Mouse (Mus musculus) liver, embryonic 16.5 days (tissue): ENCODE results near the gene Gm773. TPM values are rescaled to one million over a fixed set of nuclear protein-coding genes. Genes with fewer than 3 reads are reported as not detected.
"Not testable (repeated sequence)": the region's sequence is repeated elsewhere in the genome, so short reads cannot be mapped to it uniquely, and the experiment has no call there.

Experiments used
- ATAC-seq: fragments of 200-750 bp; cut with Nextera tagmentation; 2 replicates; pipeline ENCODE4 v1.8.0; 2017; ENCODE audit warnings: low read depth, mild to moderate bottlenecking, moderate number of reproducible peaks, moderate library complexity
- H3K27ac ChIP-seq: fragments of 300-500 bp; sonication (generic); 2 replicates; pipeline ENCODE4 v1.5.1; 2014; ENCODE audit warnings: mild to moderate bottlenecking, low read length
- H3K27me3 ChIP-seq: fragments of 300-500 bp; sonication (generic); 2 replicates; pipeline ENCODE4 v1.6.1; 2014; ENCODE audit warnings: low read depth, low read length, mixed read lengths; ENCODE audit not compliant: control insufficient read depth, insufficient read depth
- H3K36me3 ChIP-seq: fragments of 300-500 bp; sonication (generic); 2 replicates; pipeline ENCODE4 v1.6.1; 2014; ENCODE audit warnings: mild to moderate bottlenecking; ENCODE audit not compliant: control insufficient read depth, insufficient read depth
- H3K4me1 ChIP-seq: fragments of 300-500 bp; sonication (generic); 2 replicates; pipeline ENCODE4 v1.6.1; 2014; ENCODE audit warnings: low read depth, low read length, mixed read lengths; ENCODE audit not compliant: control insufficient read depth
- H3K4me2 ChIP-seq: fragments of 300-500 bp; sonication (generic); 2 replicates; pipeline ENCODE4 v1.6.1; 2014; ENCODE audit warnings: low read depth, low read length, mixed read lengths
- H3K4me3 ChIP-seq: fragments of 300-500 bp; sonication (generic); 2 replicates; pipeline ENCODE4 v1.5.1; 2014; ENCODE audit warnings: low read depth, mild to moderate bottlenecking, low read length
- H3K9ac ChIP-seq: fragments of 300-500 bp; sonication (generic); 2 replicates; pipeline ENCODE4 v1.6.1; 2014; ENCODE audit warnings: low read depth, low read length
- H3K9me3 ChIP-seq: fragments of 300-500 bp; sonication (generic); replicated peaks from 2 replicates; pipeline ENCODE4 v1.6.1; 2016; ENCODE audit warnings: low read length; ENCODE audit not compliant: control insufficient read depth
- WGBS: fragments of 180-500 bp; shearing (Covaris S2); extraction: QIAGEN DNeasy Blood & Tissue Kit; methylation state at CpG from one replicate; pipeline ENCODE4 v1.1.7; 2014; ENCODE audit not compliant: insufficient replicate concordance; 5-methylcytosine and 5-hydroxymethylcytosine counted together
- polyA plus RNA-seq: library from polyadenylated mRNA; unstranded; fragments of >200 nt; fragmentation: Nextera tagmentation; extraction: Ambion mirVana; gene quantifications from 2 replicates; pipeline ENCODE4 v1.2.1, GENCODE M21; 2015

Gene Gm773
- not detected in 2 replicates for polyA plus RNA-seq

GRCm38 (mm10) chrX:56212771-56213170 is at the start of gene Gm773:
Gene Gm773, minus strand, starts transcription at chrX:56212881.
- H3K4me2 ChIP-seq, result no peak within 1 kb of the TSS
- H3K9ac ChIP-seq, result no peak within 1 kb of the TSS
- WGBS, result 65% methylated on average over 8 of the region's 8 CpGs
- no peaks in the 10 kb centered on the region for H3K27me3 ChIP-seq
- no peak within 1 kb of the TSS for H3K27ac ChIP-seq
- no peaks in the 10 kb centered on the region for H3K9me3 ChIP-seq
- H3K4me1 ChIP-seq, result no peaks in the 10 kb centered on the region
- no peak for ATAC-seq
- no peaks in the 10 kb centered on the region for H3K36me3 ChIP-seq
- H3K4me3 ChIP-seq, result no peak within 1 kb of the TSS

GRCm38 (mm10) chrX:56186449-56186848 is 26.2 kb downstream of the Gm773 start:
- ATAC-seq, H3K9ac ChIP-seq, H3K27ac ChIP-seq, H3K4me2 ChIP-seq, H3K4me1 ChIP-seq, H3K27me3 ChIP-seq, H3K4me3 ChIP-seq, H3K36me3 ChIP-seq, H3K9me3 ChIP-seq: not testable (repeated sequence)
- no CpG with 5 or more reads among the region's 1 CpGs for WGBS

GRCm38 (mm10) chrX:56151396-56151795 is 61.3 kb downstream of the Gm773 start:
- no peak overlapping the region for H3K27ac ChIP-seq

More at GRCm38 (mm10) chrX:56151396-56151795, 61.3 kb downstream of the Gm773 start:
- WGBS, result 48% methylated on average over 2 of the region's 2 CpGs
- ATAC-seq, result no peak
- H3K9me3 ChIP-seq, result no peaks in the 10 kb centered on the region
- H3K4me1 ChIP-seq, result no peaks in the 10 kb centered on the region
- H3K4me2 ChIP-seq, result no peak overlapping the region
- no peak overlapping the region for H3K4me3 ChIP-seq
- H3K27me3 ChIP-seq, result no peaks in the 10 kb centered on the region
- no peaks in the 10 kb centered on the region for H3K36me3 ChIP-seq
- no peak overlapping the region for H3K9ac ChIP-seq

Other genes starting within 250 kb of the Gm773 start
- 0.44 and 0.91 TPM in 2 replicates for gene 3830403N18Rik, start 76.3 kb downstream of the Gm773 start, polyA plus RNA-seq
- 0.73 and 0.76 TPM in 2 replicates for gene Zfp449, start 133.5 kb upstream of the Gm773 start, polyA plus RNA-seq
- 0.32 and 0.45 TPM in 2 replicates for gene Smim10l2a, start 161.7 kb upstream of the Gm773 start, polyA plus RNA-seq
- gene Gm2174, start 235.1 kb upstream of the Gm773 start, polyA plus RNA-seq, result 0.91 and 1.5 TPM in 2 replicates
- gene Ints6l, start 242.0 kb upstream of the Gm773 start, polyA plus RNA-seq, result 43.1 and 43.7 TPM in 2 replicates